Mouse (Mus musculus) liver, adult 2 months (tissue): ENCODE data around the gene Sez6l. TPM values are rescaled to one million over a fixed set of nuclear protein-coding genes. Genes with fewer than 3 reads are reported as not detected.
A peak's percentile ranks its signal among the peaks of the same experiment; 100 is the strongest.

Experiments
- DNase-seq: peaks from one replicate; pipeline ENCODE4 v3.0.0-alpha.2; 2011; ENCODE audit warnings: low read depth, low spot score; ENCODE audit errors: extremely low read depth
- H3K27ac ChIP-seq: fragments of 200-500 bp; replicated peaks from 2 replicates; pipeline ENCODE4 v1.5.1; 2012; ENCODE audit warnings: low read depth, mild to moderate bottlenecking, control low read depth, inconsistent platforms, low read length; ENCODE audit not compliant: insufficient read depth
- H3K27me3 ChIP-seq: fragments of 200-500 bp; 2 replicates; pipeline ENCODE4 v1.6.1; 2012; ENCODE audit warnings: mild to moderate bottlenecking, moderate library complexity, low read length, inconsistent platforms; ENCODE audit not compliant: control insufficient read depth, insufficient read depth
- H3K36me3 ChIP-seq: fragments of 200-500 bp; 2 replicates; pipeline ENCODE4 v1.6.1; 2012; ENCODE audit warnings: low read length, inconsistent platforms; ENCODE audit not compliant: control insufficient read depth, insufficient read depth
- H3K4me1 ChIP-seq: fragments of 200-500 bp; 2 replicates; pipeline ENCODE4 v1.6.1; 2011; ENCODE audit warnings: low read length; ENCODE audit not compliant: control insufficient read depth, insufficient read depth
- H3K4me3 ChIP-seq: fragments of 200-500 bp; 2 replicates; pipeline ENCODE4 v1.5.1; 2011; ENCODE audit warnings: low read depth, mild to moderate bottlenecking, control low read depth, low read length, moderate library complexity; ENCODE audit not compliant: insufficient read depth
- H3K79me2 ChIP-seq: fragments of 200-500 bp; 2 replicates; pipeline ENCODE4 v1.6.1; 2012; ENCODE audit warnings: inconsistent platforms, mild to moderate bottlenecking, low read length, moderate library complexity; ENCODE audit not compliant: control insufficient read depth, insufficient read depth
- H3K9ac ChIP-seq: fragments of 200-500 bp; 2 replicates; pipeline ENCODE4 v1.6.1; 2012; ENCODE audit warnings: low read depth, mild to moderate bottlenecking, control low read depth, inconsistent platforms, low read length
- CTCF ChIP-seq: fragments of 200-500 bp; IDR thresholded peaks from 2 replicates; pipeline ENCODE4 v1.5.1; 2011; ENCODE audit warnings: low read depth, low read length, control low read depth
- POLR2A ChIP-seq: fragments of 200-500 bp; IDR thresholded peaks from 2 replicates; pipeline ENCODE4 v1.6.1; 2011; ENCODE audit warnings: low read length, control low read depth; ENCODE audit not compliant: insufficient read depth; ENCODE audit errors: extremely low read depth
- WGBS: fragments of 180-500 bp; shearing (Covaris S2); methylation state at CpG from one replicate; pipeline ENCODE4 v1.1.7; 2018; 5-methylcytosine and 5-hydroxymethylcytosine counted together
- polyA plus RNA-seq: library from polyadenylated mRNA; depleted of rRNA; stranded (reverse); fragments of >200 nt; gene quantifications from 2 replicates; pipeline ENCODE4 v1.2.3, GENCODE M21; 2012
- total RNA-seq: library from RNA; depleted of rRNA; stranded (reverse); fragments of >200 nt; gene quantifications from 2 replicates; pipeline ENCODE4 v1.2.3, GENCODE M21; 2014

Gene Sez6l
- total and polyA plus RNA-seq, 2 experiments, result under 0.01 TPM; not detected in 1

DNA sequence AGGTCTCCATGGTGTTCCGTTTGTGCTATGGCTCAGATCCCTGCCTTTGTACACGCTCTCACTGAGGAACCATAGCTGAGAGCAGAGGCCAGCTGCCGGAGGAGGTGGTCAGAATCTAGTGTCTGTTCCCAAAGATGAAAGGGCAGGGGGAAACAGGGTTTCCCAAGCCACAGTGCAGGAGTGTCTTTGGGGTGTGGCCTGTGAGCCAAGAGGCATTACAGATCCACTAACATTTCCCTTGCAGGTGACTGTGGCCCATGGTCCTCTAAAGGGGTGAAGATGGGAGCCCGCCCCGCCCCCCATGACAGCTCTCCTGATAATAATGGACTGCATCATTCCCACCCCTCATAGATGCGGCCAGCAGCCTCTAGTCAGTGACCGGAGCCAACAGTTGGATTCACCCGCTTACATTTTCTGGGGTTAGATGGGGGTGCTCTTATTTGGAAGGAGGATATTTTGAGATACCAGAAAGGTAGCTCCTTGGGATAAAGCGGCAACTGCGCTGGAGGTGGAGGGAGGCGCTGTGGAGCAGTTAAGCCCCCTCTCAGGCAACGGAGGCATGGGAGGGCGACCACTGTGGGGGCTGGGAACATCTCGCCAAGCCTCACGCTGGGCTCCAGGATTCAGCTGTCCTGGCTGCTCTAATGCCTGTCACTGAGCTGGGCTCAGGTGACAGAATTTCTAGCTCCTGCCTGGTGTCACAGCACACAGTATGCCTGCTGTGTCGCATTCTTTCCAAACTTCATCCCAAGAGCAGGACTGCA lies 43.5 kb downstream of the Sez6l start:
- no peak for DNase-seq
- no peak overlapping the region for H3K9ac ChIP-seq
- no peak overlapping the region for H3K27ac ChIP-seq
- H3K36me3 ChIP-seq, result no peaks in the 10 kb centered on the region
- H3K4me3 ChIP-seq, result no peak overlapping the region
- H3K4me1 ChIP-seq, result no peaks in the 10 kb centered on the region
- H3K79me2 ChIP-seq, result no peaks in the 10 kb centered on the region
- WGBS, result 47% methylated on average over 16 of the region's 16 CpGs
- TF ChIP-seq CTCF, result no peak
- no peak for TF ChIP-seq POLR2A
- no peaks in the 10 kb centered on the region for H3K27me3 ChIP-seq

DNA sequence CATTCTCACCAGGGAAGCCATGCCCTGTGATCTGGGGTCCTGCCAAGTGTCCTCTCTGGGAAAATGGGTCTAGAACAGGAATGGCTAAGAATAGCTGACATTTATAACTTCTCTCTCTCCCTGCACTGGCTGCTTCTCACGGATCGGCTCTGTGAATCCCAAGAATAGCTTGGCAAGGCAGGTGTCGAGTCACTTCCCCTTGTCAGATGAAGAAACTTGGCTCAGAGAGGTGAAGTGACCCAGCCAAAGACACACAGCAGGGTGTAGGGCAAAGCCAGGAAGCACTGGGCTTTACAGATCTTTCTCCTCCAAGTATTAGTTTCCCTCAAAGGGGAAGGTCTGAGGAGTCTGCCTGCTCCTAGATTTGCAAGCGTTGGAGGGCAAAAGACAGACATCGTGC lies 44.1 kb downstream of the Sez6l start:
- WGBS, result 76% methylated on average over 5 of the region's 5 CpGs
- Histone ChIP-seq H3K36me3 (no peaks in the 10 kb centered on the region), H3K4me1 (no peaks in the 10 kb centered on the region), H3K9ac (no peak overlapping the region), H3K79me2 (no peaks in the 10 kb centered on the region), H3K27me3 (no peaks in the 10 kb centered on the region), H3K27ac (no peak overlapping the region), H3K4me3 (no peak overlapping the region)
- no peak for DNase-seq
- TF ChIP-seq POLR2A (no peak), CTCF (no peak)

DNA sequence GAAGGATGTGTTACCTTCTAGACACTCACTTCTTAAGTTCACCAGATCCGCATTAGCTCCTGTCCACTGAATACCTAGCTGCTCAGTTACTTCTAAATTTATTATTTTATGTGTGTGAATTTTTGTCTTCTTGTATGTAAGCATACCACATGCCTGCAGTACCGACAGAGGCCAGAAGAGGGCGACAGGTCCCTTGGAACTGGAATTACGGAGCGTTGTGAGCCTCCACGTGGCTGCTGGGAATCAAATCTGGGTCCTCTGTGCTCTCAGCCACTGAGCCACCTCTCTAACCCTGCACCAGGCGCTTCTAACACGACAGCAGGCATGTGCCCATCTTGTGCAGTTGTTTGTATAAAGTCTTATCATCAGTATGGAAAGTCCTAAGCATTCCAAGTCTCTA lies 44.8 kb downstream of the Sez6l start:
- no peak overlapping the region for H3K9ac ChIP-seq
- H3K79me2 ChIP-seq, result no peaks in the 10 kb centered on the region
- H3K4me1 ChIP-seq, result no peaks in the 10 kb centered on the region
- 63% methylated on average over 8 of the region's 8 CpGs for WGBS
- no peaks in the 10 kb centered on the region for H3K27me3 ChIP-seq
- H3K27ac ChIP-seq, result no peak overlapping the region
- peak; percentile 58 for TF ChIP-seq CTCF
- no peak for TF ChIP-seq POLR2A
- no peaks in the 10 kb centered on the region for H3K36me3 ChIP-seq
- no peak for DNase-seq
- no peak overlapping the region for H3K4me3 ChIP-seq

DNA sequence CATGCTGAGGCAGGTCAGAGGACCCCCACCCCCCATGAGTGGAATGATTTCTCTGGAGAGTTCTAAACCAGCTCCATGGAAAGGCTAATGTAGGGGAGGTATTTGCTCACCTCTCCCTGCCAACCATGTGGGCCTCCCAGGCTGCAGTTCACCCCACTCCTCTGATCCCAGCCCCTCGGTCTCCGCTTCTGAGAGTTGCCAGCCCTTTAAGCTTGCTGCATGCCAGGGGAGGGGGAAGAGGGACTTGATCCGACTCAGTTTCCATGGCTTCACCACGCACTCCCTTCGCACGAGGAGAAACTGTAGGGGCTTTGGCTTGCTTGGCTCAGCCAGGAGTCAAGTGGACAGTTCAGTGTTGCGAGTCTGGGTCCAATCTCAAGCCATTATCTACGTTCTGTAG lies 45.9 kb downstream of the Sez6l start:
- 64% methylated on average over 8 of the region's 8 CpGs for WGBS
- Histone ChIP-seq H3K4me3 (no peak overlapping the region), H3K4me1 (no peaks in the 10 kb centered on the region)

DNA sequence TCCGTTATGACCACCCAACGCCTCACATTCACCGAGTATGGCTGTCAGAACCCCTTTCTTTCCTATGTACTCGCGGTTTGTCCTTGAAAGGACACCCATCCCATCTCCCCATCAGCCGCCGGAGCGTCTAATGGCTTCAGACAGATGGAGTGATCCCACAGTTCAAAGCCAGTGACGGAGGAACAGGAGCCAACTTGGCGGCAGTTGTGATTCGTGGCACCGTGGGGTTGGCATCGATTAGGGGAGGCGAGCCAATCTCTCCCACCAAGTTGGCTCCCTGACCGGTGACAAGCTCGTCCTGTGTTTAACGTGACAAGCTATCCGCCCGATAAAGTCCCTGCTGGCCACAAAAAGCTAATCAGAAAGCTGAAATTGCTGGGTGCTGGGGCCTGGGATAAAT lies 50.0 kb downstream of the Sez6l start:
- Histone ChIP-seq H3K4me3 (no peak overlapping the region), H3K79me2 (no peaks in the 10 kb centered on the region), H3K9ac (no peak overlapping the region), H3K36me3 (no peaks in the 10 kb centered on the region), H3K27ac (no peak overlapping the region), H3K4me1 (no peaks in the 10 kb centered on the region), H3K27me3 (no peaks in the 10 kb centered on the region; the same call in 1 of the 2 replicates)
- TF ChIP-seq POLR2A (no peak), CTCF (no peak)
- WGBS, result 74% methylated on average over 19 of the region's 19 CpGs
- DNase-seq, result no peak

More for the DNA sequence above, 45.9 kb downstream of the Sez6l start:
- Histone ChIP-seq H3K27ac (no peak overlapping the region), H3K27me3 (no peaks in the 10 kb centered on the region), H3K36me3 (no peaks in the 10 kb centered on the region), H3K9ac (no peak overlapping the region), H3K79me2 (no peaks in the 10 kb centered on the region)
- TF ChIP-seq CTCF (no peak), POLR2A (no peak)
- DNase-seq, result no peak

DNA sequence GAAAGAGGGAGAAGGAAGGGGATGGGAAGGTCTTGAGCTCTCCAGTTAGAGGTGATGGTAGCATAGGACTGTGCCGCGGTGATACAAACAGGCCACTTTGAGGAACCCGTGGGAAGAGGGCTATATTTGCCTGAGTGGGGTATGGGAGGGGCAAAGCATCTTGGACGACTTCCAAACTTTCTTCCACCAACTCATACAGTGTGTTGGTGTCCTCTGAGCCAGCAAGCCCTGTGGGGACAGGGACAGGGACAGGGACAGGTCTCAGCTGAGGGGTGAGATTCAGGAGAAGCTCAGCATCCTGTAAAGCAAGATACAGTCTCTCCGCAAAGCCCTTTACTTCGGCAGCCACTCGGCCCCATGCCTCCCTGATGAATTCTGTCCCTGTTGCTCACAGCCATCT lies 50.5 kb downstream of the Sez6l start:
- no peaks in the 10 kb centered on the region for H3K36me3 ChIP-seq
- no peak for DNase-seq
- no peak overlapping the region for H3K9ac ChIP-seq
- WGBS, result 72% methylated on average over 7 of the region's 7 CpGs
- no peak overlapping the region for H3K4me3 ChIP-seq
- H3K27me3 ChIP-seq, result peaks cover 4% of the 10 kb centered on the region
- no peaks in the 10 kb centered on the region for H3K79me2 ChIP-seq
- H3K4me1 ChIP-seq, result no peaks in the 10 kb centered on the region
- H3K27ac ChIP-seq, result no peak overlapping the region
- TF ChIP-seq POLR2A (no peak), CTCF (no peak)
